Mouse (Mus musculus) left cerebral cortex, postnatal 14 days (tissue): ENCODE measurements around the gene Cmtm7. TPM values are rescaled to one million over a fixed set of nuclear protein-coding genes. Genes with fewer than 3 reads are reported as not detected.
"Not testable (repeated sequence)": the region's sequence is repeated elsewhere in the genome, so short reads cannot be mapped to it uniquely, and the experiment has no call there.

ENCODE experiments used
- DNase-seq, 2 experiments: peaks; one replicate each; pipeline ENCODE4 v3.0.0; 2021 to 2022; ENCODE audit warnings: low spot score in 2 of 2, mixed read lengths in 1 of 2
- intact Hi-C: fragments of 180-260 bp; cut with DNase I; formaldehyde crosslinking; loops from one replicate; pipeline ENCODE4 v1.15.1; 2025
- total RNA-seq, 2 experiments: library from RNA; stranded (reverse); gene quantifications; 2 replicates each; pipeline ENCODE4 v1.2.3; 2021

Cmtm7 gene
- total RNA-seq, 2 experiments from 2014 or later, result 5.1 to 5.9 TPM

GRCm38 (mm10) chr9:114733238-114733637 lies 48.4 kb downstream of the Cmtm7 start:
- intact Hi-C loops, result no loop called here
- no peak for DNase-seq

- intact Hi-C loops, result no loop called here
- DNase-seq, result no peak
Observed at GRCm38 (mm10) chr9:114731871-114732682, 49.6 kb downstream of the Cmtm7 start.

- DNase-seq, result peak; percentile 96 to 97
- intact Hi-C loops, result no loop called here
Observed at GRCm38 (mm10) chr9:114731011-114731755, 50.5 kb downstream of the Cmtm7 start, which contains the start of gene Cmtm6. TSS of gene Cmtm6 (plus strand) at chr9:114731116.

GRCm38 (mm10) chr9:114729911-114730805 lies 51.5 kb downstream of the Cmtm7 start:
- no peak for DNase-seq
- intact Hi-C loops, result loop anchor here (5.0 kb wide), 1 partner anchor 83 kb away; no protein-coding TSS in a partner anchor

GRCm38 (mm10) chr9:114728432-114728831 lies 53.2 kb downstream of the Cmtm7 start:
- intact Hi-C loops, result loop anchor here (5.0 kb wide), 1 partner anchor 81 kb away; no protein-coding TSS in a partner anchor
- not testable (repeated sequence) for DNase-seq

GRCm38 (mm10) chr9:114727315-114727714 lies 54.3 kb downstream of the Cmtm7 start:
- DNase-seq, result peak in 1 of 2 experiments; percentile 47
- intact Hi-C loops, result loop anchor here (5.0 kb wide), 1 partner anchor 80 kb away; no protein-coding TSS in a partner anchor

GRCm38 (mm10) chr9:114716677-114717331 lies 64.9 kb downstream of the Cmtm7 start:
- no peak for DNase-seq
- intact Hi-C loops, result no loop called here

GRCm38 (mm10) chr9:114713481-114713880 lies 68.2 kb downstream of the Cmtm7 start:
- intact Hi-C loops, result no loop called here
- no peak for DNase-seq

GRCm38 (mm10) chr9:114710345-114710744 lies 71.3 kb downstream of the Cmtm7 start:
- DNase-seq, result peak in 1 of 2 experiments; percentile 60
- intact Hi-C loops, result no loop called here

- no peak for DNase-seq
- intact Hi-C loops, result no loop called here
Observed at GRCm38 (mm10) chr9:114707805-114708204, 73.9 kb downstream of the Cmtm7 start.

Other genes with a start within 250 kb of the Cmtm7 start
- under 1 TPM; 0.44 to 0.48 TPM for gene Trim71, start 217.5 kb downstream of the Cmtm7 start, total RNA-seq
- gene Cnot10, start 141.7 kb downstream of the Cmtm7 start, total RNA-seq, result 10 to 100 TPM; 49.7 to 50.5 TPM
- gene Dync1li1, start 93.1 kb downstream of the Cmtm7 start, total RNA-seq, result 100 to 1,000 TPM; 101 to 105 TPM
- gene Cmtm6, start 50.7 kb downstream of the Cmtm7 start, total RNA-seq, result 10 to 100 TPM; 24.8 to 25.1 TPM
- gene Cmtm8, start 62.3 kb upstream of the Cmtm7 start, total RNA-seq, result 1 to 10 TPM; 1.6 to 2.3 TPM
- 10 to 100 TPM; 96.1 to 96.2 TPM for gene Gpd1l, start 152.1 kb upstream of the Cmtm7 start, total RNA-seq
- gene Osbpl10, start 196.7 kb upstream of the Cmtm7 start, total RNA-seq, result 10 to 100 TPM; 56.5 to 57.6 TPM
- gene Rps27rt, start 200.9 kb upstream of the Cmtm7 start, total RNA-seq, result 10 to 100 TPM; 16.5 to 29.7 TPM